Mouse (Mus musculus) embryo, embryonic 10 days (tissue): Measurements from ENCODE around the gene Hes5.

Source experiments
- DNase-seq: peaks from one replicate; pipeline ENCODE4 v3.0.0-alpha.2; 2015; ENCODE audit warnings: low spot score

The Hes5 gene

DNA sequence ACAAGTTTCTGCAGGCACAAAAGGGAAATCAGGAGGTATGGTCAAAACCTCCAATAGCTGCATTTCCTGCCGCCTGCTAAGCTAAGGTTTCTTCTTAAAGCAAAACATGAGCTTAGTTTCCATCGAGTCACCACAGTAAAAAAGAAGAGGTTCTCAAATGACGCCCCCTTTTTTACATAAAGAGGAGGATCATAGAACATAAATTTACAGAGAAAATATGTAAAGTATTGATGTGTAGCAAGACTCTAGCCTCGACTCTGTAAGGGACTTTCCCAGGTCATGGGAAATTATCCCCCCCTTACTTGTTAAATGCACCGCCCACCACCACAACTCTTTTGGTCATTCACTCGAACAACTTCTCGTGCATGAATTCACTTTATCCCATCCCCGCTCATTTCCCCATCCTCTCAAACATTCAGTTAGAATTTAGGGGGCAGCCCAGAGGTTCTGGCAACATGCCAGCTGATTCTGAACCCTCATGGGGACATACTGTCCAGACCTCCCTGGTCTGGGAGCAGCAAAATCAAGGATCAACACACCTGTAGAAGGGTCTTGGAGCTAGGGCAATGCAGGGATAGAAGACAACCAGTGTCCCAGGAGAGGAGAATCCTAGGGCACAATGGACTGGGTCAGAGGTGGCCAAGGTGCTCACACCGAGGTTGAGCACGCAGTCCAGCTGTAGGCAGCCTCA lies 17.9 kb upstream of the Hes5 start:
- no peak for DNase-seq

DNA sequence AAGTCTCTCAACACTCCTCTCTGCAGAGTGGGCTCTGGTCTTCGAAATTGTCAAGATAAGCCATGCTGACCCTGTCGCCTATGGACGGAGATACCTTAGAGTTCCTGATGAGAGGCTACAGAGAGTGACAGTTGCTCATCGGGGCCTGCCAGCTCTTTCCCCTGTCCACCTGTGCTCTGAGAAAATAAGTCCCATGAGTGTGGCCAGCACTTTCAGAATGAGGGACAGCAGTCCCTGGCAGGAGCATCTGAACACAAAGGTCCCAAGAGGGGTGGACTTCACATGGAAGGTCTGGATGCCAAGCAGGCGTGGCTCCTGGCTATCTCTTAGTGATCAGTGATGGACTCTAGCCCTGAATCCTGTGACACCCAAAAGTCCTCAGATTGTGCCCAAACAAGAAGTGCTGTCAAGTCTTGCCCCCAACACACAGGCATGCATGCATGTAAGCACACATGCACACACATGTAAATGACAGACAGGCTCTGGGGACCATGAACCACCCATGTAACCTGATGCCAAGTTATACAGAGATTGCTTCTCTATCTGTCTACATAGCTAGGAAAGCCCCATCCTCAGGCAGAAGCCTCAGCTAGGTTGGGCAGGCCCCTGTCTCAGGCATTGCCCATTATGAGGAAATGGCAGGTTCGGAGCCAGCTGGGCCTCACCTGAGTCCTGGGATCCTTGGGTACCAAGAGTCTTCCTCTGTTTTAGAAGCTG lies 17.2 kb upstream of the Hes5 start:
- no peak for DNase-seq

DNA sequence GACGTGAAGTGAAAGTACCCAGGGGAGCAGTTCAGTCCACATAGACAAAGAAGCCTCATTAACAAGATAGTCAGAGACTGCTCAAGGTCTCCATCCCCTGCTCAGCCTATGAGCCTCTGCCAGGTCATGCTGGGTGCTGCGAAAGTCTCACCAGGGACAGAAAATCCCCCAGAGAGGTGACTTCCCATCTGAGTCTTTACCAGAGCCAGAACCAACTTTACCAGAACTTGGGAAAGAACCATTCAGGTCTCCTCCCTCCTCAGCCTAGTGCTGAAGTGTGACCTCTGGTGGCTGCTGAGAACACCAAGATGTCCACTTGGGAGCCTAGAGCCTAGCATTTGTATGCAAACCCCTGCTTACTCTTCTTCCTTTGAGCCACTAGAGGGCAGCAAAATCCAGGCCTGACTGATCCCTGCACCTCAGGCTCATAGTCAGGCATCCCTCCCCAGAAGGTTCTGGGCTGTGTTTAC lies 16.6 kb upstream of the Hes5 start:
- peak; percentile 94 for DNase-seq

DNA sequence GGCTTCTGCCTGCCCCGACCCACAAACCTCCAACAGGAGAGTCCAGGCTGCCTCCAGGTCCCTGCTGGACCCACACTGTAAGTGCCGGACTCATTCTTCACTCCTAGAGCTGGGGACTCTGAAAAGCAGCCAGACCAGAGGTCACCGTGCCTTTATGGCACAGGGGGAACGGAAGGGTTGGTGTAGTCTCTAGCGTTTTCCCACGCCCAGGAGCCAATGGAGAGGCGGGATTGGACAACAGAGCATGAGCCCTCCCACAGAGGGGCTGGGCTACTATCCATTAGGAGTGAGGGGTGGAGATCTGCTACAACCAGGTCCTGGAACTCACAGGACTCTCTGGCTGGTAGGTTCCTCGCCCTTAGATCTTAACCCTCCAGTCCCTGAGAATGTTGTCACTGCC lies 14.4 kb upstream of the Hes5 start:
- DNase-seq, result peak; percentile 96

DNA sequence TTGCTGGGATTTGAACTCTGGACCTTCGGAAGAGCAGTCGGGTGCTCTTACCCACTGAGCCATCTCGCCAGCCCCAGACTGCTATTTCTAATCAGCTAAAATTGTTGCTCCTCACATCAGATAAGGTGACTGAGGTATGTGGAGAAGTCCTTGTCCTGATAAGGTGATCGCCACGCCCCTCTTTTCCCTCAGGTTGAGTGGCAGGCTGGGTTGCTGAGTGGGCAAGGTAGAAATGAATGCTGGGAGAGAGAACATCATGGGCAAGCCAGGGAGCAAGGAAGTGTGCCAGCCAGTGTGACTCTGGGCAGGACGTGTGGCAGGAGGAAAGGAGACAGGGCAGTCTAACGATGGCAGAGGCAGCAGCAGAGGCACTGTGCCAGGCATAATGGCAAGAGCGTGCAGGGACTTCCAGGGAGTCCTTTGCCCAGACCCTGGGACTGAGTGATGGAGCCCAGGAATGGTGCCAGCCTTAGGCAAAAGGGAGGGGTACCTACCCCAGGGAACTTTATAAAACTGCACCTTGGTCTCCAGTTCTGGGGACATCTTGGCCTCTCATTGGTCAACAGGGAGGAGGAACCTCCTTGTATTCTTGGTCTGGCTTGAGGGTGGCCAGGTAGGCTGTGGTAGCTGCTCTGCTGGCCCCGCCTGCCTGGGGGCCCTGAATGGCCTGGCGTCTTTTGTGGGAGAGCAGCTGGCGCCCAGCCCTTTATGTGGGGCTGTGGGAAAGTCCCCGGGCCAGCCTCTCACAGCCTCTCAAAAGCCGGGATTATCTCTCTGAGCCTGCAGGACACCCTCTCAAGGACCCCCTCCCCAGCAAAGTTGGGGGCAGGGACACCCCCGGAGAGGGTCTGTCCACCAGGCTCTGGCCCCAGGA lies 12.4 kb upstream of the Hes5 start:
- DNase-seq, result peak; percentile 39

DNA sequence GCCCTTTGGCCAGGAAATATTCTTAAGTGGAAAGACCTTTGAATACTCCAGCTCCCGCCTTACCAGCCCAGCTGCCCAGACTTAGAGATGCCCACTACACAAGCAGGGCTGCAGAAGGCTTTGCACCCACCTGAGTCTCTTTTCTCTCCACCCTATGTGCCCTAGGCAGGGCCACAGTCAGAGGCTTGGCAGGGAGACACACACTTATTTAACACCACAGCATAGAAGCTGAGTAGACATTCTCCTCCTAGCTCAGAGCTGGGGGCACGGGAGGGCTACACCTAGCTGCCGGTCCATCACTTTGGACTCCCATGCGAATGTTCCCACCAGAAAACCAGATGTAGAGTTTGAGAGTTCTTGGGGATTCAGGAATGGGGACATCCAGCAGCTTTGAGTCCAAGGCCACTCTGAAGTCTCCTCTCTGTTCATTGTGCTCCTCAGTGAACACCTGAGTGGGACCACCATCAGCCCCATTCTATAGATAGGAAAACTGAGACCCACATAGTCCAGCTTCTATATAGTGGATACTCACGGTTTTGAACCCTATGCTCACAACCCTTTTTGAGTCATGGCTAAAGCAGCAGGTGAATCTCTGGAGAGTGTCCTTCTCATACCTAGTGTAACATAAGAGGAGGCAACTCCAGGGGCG lies 11.7 kb upstream of the Hes5 start:
- DNase-seq, result no peak

DNA sequence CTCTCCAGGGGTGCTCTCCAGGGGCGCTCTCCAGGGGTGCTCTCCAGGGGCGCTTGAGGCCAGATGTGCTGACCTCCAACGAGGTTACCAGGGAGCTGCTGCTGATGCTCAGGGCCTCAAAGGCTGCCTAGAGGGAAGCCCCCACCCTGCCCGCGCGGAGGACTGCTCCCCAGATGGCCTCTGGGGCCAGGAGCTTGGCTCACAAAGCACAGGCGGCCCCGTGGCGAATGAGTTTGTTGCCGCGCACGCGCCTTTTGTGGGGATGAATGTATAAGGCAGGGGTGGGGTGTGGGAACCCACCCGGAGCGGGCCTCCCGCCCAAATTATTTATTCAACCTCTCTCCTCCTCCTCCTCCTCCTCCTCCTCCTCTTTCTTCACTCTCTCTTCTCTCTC lies 11.1 kb upstream of the Hes5 start:
- peak; percentile 79 for DNase-seq

DNA sequence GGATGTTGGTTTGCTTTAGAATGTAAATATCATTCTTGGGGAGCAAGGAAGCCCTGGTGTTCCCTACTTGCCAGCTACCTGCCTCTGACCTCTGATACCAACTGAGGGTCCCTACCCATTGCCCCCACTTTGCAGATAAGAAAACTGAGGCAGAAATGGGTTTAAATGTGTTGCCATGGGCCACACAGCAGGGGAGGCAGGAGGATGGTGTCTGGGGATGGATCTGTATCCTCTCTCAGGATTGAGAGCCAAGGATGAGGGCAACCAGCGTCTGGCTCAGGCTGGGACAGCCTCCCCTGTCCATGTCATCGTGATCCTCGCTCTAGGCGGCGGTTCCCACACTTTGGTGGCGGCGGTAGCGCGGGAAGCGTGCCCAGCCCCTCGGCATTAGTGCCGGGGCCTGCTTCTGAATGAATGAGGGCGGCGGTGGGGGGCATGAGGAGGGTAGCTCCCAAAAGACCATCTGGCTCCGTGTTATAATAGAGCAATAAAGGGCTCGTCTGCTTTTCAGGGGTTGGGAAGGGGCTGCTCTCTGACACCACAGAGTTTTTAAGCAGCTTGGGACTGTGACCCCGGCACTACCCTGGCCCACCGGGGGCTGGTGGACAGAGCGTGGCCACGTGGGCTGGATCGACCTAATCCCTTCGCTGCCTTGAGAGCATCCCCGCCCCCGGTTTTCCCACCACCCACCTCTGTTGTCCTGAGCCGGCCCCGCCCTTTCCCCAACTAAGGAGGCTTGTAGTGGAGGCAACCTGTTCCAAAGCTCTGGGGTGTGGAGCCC lies 8.1 kb upstream of the Hes5 start:
- DNase-seq, result peak; percentile 85

DNA sequence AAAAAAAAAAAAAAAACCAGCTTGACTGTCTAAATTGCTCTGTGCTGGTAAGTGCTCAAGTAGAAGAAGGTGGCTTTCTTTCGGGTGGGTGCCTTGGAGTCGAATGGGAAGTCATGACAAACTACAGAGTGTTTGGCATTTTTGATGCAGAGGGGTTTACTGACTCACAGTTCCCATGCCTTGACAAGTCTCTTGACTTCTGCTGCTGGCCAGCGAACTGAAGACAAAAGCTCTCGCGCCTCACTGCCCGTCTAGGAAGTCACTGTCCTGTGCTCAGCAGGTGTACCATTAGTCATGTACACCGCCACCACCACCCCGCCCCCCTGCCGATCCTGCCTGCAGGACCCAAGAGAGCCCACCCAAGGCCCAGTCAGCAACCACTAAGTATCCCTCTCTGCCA lies 4.1 kb upstream of the Hes5 start:
- no peak for DNase-seq

DNA sequence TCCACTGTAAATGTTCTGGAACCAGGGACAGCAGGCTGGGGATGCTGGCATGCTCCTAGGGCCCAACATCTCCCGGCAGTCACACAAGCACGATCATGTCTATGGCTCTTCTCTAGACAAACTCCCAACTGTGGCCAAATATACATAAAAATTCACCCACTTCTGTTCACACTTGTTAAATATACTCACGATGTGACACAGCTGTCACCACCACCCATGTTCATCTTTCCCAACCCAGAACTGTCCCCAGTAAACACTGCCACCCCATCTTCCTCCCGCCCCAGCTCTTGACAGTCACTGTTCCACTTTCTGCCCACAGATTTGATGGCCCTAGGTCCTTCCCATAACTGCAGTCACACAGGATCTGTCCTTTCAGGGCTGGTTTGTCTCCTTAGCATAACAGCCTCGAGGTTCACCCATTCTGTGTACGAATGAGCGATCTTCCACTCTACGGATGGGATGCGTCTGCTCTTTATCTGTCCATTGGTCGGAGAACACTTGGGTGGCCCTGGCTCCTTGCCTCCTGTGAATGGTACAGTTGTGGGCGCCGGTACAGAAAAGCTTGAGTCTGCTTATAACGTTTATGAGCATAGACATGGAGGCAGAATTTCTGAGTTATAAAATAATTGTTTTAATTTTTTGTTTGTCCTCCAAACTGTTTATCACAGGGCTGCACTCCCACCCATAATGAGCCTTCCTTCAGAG lies 3.3 kb upstream of the Hes5 start:
- DNase-seq, result no peak

DNA sequence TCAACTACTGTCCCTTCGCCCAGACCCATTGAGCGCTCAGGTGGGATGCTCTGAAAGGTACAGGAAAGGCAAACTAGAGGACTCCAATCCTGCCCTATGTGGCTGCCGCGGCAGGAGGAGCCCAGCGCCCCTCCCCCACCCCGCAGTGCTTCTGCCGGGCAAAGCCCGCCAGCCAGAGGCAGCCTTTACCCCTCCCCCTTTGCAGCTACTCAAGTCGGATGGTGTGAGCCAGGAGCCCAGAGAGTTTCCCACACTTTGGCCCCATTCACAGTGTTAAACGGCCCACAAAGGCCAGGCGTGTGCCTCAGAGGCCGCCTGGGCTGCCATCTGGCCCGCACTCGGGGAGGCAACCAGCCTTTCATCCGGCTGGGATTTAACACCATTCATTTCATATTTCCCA lies 2.6 kb upstream of the Hes5 start:
- DNase-seq, result peak; percentile 90

DNA sequence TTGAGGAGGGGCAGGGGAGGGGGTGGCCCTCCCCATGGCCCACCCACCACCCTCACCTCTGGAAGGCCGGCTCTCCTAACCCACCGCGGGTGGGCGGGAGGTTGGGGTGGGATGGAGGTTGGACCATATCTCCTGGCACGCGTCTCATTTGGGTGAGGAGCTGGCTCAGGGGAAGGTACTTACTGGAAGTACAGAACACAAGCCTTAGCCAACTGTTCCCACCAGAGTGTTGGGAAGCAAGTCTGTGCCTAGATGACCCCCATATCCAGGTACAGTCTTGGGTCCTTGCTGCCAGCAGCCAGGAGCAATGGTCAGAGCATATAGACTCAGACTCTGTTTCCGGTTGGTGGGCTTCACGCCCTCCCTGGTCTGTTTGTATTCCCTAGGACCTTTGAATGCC lies 2.1 kb upstream of the Hes5 start:
- peak; percentile 49 for DNase-seq

DNA sequence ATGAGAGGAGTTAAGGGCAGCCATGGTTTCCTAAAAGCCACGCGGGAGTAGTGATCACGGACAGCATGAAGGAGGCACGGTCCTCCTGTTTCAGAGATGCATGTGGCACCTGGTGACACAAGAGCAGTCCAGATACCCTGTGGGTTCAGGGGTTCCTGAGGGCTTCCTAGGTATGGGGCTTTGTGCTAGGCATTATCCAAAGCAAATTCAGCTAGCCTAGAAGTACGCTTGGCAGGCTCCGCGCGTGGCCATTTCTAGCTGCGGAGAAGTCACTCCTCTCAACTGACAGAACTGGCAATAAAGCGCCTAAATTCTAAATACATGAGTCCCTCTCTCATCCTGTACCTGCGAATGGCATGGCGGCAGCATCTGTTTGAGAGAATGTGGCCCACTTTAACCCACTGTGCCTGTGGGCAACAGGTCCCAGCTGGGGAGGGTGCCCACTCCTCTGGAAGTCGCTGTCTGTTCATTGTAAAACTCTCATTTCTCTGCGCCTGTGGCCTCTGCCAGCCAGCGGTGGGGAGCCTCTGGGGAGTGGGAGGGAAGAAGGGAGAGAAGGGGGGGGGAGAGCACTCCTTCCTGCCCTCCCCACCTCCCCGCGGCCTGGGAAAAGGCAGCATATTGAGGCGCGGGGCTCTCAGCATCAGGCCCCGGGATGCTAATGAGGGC lies 568 bp upstream of the Hes5 start:
- DNase-seq, result no peak

DNA sequence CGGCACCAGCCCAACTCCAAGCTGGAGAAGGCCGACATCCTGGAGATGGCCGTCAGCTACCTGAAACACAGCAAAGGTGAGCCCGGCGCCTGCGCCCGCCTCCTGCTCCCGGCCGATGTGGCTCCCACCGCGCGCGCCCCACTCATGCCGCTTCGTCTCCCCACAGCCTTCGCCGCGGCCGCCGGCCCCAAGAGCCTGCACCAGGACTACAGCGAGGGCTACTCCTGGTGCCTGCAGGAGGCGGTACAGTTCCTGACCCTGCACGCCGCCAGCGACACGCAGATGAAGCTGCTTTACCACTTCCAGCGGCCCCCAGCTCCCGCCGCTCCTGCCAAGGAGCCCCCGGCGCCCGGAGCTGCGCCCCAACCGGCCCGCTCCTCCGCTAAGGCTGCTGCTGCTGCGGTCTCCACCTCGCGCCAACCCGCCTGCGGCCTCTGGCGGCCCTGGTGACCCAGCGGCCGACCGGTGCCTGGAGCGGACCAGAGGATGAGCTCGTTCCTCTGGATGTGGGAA lies 559 bp downstream of the Hes5 start:
- peak; percentile 63 for DNase-seq

DNA sequence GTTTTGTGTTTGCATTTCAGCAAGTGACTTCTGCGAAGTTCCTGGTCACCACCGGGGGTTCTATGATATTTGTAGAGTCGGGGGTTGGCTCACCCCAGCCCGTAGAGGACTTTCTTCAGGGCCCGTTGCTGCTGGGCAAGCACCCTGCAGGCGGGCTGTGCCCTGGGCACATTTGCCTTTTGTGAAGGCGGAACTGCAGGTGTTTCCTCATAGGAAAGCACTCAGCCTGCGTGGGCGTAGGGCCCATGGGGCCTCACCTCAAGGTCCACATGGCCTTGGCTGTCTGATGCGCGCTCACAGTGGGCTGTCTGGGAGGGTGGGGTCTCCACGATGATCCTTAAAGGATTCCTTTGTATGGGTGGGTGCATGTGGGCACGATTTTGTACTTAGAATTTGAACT lies 1.2 kb downstream of the Hes5 start:
- DNase-seq, result no peak

DNA sequence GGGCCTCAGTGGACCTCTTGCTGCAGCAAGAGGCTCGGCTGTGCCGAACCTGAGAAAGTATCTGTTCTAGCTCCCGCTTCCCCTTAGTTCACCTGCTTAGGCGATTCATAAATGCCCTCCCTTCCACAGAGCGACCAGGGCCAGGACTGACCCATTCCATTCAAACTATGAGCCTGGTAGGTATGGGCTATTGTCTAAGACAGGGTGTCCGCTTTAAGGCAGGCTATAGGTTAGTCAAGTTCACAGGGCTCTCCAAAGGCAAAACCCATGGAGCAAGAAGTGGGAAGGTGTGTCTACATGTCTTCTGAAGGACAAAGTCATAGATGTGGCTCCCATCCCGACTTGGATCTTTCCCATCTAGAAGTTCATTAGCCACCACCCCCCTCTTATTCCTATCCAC lies 2.0 kb downstream of the Hes5 start:
- DNase-seq, result no peak

DNA sequence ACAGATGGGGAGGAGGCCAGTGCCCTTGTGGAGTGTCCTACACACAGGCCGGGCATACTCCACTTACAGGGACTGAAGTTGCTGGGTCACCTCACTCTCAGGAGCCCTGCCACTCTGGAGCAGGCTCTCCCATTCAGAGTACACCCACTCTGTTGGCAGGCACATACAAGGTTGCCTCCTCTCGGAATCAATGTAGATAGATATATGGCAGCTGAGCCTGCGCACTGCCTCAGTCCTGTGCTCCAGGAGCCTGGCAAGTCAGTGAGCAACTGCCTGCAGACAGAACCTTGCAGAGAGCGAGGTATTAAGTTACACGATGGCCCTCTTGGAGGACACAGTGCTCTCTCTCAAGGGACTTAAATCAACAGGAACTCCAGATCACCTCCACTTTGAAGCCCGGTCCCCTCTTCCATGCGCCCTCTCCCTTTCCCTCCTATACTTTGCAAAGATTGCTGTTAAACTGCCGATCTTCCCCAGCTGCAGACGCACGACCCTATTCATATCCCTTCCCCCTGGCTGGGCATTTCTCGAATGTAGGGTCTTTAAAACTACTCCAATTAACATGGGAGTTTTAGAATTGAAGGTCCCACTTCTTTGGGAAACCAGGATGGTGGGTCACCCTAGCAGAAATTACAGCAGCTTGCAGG lies 2.6 kb downstream of the Hes5 start:
- DNase-seq, result peak; percentile 73

DNA sequence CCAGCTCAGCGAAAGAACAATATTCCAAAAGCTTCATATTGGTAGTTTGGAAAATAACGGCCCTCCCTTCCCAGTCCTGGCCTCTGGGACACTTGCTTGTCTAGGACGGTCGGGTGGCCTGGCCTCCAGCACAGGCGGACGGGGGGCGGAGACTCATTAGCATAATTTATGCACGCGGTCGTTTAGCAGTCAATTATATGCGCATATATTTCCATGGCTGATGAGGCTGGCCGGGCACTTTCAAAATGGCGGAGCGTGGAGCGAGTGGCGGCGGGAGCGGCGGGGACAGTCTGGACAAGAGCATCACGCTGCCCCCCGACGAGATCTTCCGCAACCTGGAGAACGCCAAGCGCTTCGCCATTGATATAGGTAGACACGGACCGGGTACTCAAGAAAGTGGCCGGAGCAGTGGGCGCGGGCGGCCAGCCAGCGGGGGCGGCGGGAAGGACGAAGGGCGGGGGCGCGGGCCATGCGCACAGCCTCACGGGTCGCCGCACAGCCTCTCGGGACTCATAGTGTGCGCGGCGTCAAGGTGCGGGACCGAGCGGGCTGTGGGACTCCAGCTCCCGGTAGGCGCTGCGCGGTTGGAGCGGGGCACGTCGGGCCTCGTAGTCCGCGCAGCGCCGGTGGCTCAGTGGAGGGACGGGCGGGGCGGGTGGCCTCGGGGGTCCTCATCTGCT lies 3.3 kb downstream of the Hes5 start, which contains the start of gene Pank4:
Gene Pank4 (plus strand): TSS at position 223 of the 680 bp plus-strand sequence.
- peak; percentile 97 for DNase-seq
